Comparison of ENCODE assay signal across 18 mouse cellular contexts in the genomic region with DNA sequence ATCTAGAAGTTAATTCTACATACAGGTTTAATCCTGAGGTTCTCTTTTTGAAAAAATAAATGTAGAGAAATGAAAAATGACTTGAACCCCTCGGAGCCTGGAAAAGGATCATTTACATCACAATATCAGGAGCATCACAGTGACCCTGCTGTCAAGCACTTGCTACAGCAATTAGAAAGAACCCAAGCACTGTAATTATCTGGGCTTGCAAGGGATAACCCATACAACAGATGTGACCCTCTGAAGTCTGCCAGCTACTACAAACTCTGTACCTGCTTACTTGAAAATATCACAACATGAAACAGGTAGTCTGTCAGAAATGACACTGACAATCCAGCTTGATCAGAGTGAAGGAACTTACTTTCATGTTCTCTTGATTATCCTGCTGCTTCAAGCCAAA.
"Had no signal": no experiment of that assay in that cellular context is flagged by ENCODE, and none has a peak within 500 bp of the region (broad histone marks: within the 10 kb centered on the region; RNA-seq: fewer than 3 reads in every experiment).

No protein-coding gene starts in this region.

- H3K36me3 ChIP-seq: midbrain, embryonic 10.5 days had no signal

- H3K4me1 ChIP-seq: midbrain, embryonic 10.5 days; midbrain, embryonic 12.5 days; neural tube, embryonic 13.5 days had no signal

- H3K9me3 ChIP-seq: midbrain, embryonic 10.5 days; midbrain, embryonic 12.5 days; neural tube, embryonic 13.5 days had no signal

- H3K27me3 ChIP-seq: midbrain, embryonic 12.5 days; neural tube, embryonic 13.5 days had no signal

- H3K9ac ChIP-seq: lung, embryonic 14.5 days; midbrain, embryonic 12.5 days; neural tube, embryonic 13.5 days had no signal

- ATAC-seq: midbrain, embryonic 16.5 days had no signal

- DNase-seq: lung, adult 18-20 months; lung, embryonic 14.5 days; lung, postnatal 10 days; lung, postnatal 4 days; midbrain, embryonic 14.5 days; retina, postnatal 1 day; right cerebral cortex, adult 18-20 months; right cerebral cortex, postnatal 25 days; right cerebral cortex, postnatal 4 days; spleen, adult 18-20 months; thymus, adult 18-20 months; thymus, postnatal 14 days; thymus, postnatal 36 days had no signal

- H3K4me3 ChIP-seq: midbrain, embryonic 10.5 days; midbrain, embryonic 12.5 days; myocyte; neural tube, embryonic 13.5 days had no signal

- H3K27ac ChIP-seq: midbrain, embryonic 10.5 days; midbrain, embryonic 12.5 days; neural tube, embryonic 13.5 days had no signal

- H3K4me2 ChIP-seq: lung, embryonic 14.5 days; midbrain, embryonic 12.5 days; neural tube, embryonic 13.5 days had no signal
